Mouse (Mus musculus) midbrain, embryonic 15.5 days (tissue): ENCODE measurements around the gene Srebf2. TPM values are rescaled to one million over a fixed set of nuclear protein-coding genes. Genes with fewer than 3 reads are reported as not detected.
A peak's percentile ranks its signal among the peaks of the same experiment; 100 is the strongest.
"Not testable (repeated sequence)": the region's sequence is repeated elsewhere in the genome, so short reads cannot be mapped to it uniquely, and the experiment has no call there.

Experiments used
- ATAC-seq: fragments of 200-750 bp; cut with Nextera tagmentation; replicated peaks from 2 replicates; pipeline ENCODE4 v1.8.0; 2017; ENCODE audit warnings: moderate TSS enrichment
- H3K27ac ChIP-seq: fragments of 300-500 bp; sonication (generic); 2 replicates; pipeline ENCODE4 v1.5.1; 2015; ENCODE audit warnings: mild to moderate bottlenecking, inconsistent platforms
- H3K27me3 ChIP-seq: fragments of 300-500 bp; sonication (generic); replicated peaks from 2 replicates; pipeline ENCODE4 v1.6.1; 2015; ENCODE audit warnings: inconsistent platforms
- H3K36me3 ChIP-seq: fragments of 300-500 bp; sonication (generic); replicated peaks from 2 replicates; pipeline ENCODE4 v1.6.1; 2015; ENCODE audit warnings: inconsistent platforms
- H3K4me1 ChIP-seq: fragments of 300-500 bp; sonication (generic); 2 replicates; pipeline ENCODE4 v1.6.1; 2015; ENCODE audit warnings: inconsistent platforms
- H3K4me2 ChIP-seq: fragments of 300-500 bp; sonication (generic); 2 replicates; pipeline ENCODE4 v1.6.1; 2015; ENCODE audit warnings: inconsistent platforms, mild to moderate bottlenecking, moderate library complexity
- H3K4me3 ChIP-seq: fragments of 300-500 bp; sonication (generic); 2 replicates; pipeline ENCODE4 v1.5.1; 2015; ENCODE audit warnings: mild to moderate bottlenecking, inconsistent platforms
- H3K9ac ChIP-seq: fragments of 300-500 bp; sonication (generic); 2 replicates; pipeline ENCODE4 v1.6.1; 2015; ENCODE audit warnings: mild to moderate bottlenecking, inconsistent platforms
- H3K9me3 ChIP-seq: fragments of 300-500 bp; sonication (generic); 2 replicates; pipeline ENCODE4 v1.6.1; 2016; ENCODE audit warnings: inconsistent platforms
- WGBS: fragments of 180-500 bp; shearing (Covaris S2); methylation state at CpG from one replicate; pipeline ENCODE4 v1.1.7; 2015; ENCODE audit warnings: mixed read lengths; 5-methylcytosine and 5-hydroxymethylcytosine counted together
- polyA plus RNA-seq: library from polyadenylated mRNA; unstranded; fragments of >200 nt; fragmentation: Nextera tagmentation; extraction: Ambion mirVana; gene quantifications from 2 replicates; pipeline ENCODE4 v1.2.1, GENCODE M21; 2015

Gene Srebf2
- 220 and 224 TPM in 2 replicates for polyA plus RNA-seq

- under 1% methylated on average over 78 of the region's 79 CpGs for WGBS
- Histone ChIP-seq H3K4me3 (peak within 1 kb of the TSS; percentile 94), H3K36me3 (no peaks in the 10 kb centered on the region), H3K27ac (peak within 1 kb of the TSS; percentile 99), H3K9me3 (no peaks in the 10 kb centered on the region), H3K4me1 (peaks cover 50% of the 10 kb centered on the region), H3K27me3 (no peaks in the 10 kb centered on the region), H3K4me2 (peak within 1 kb of the TSS; percentile 71), H3K9ac (peak within 1 kb of the TSS; percentile 86)
- peak; percentile 97 for ATAC-seq
These were observed at the start of gene Srebf2 for GRCm38 (mm10) chr15:82146770-82147610. Srebf2 (plus strand) TSS chr15:82147181.

GRCm38 (mm10) chr15:82106953-82107555 lies 39.9 kb upstream of the Srebf2 start:
- H3K4me1 ChIP-seq = no peaks in the 10 kb centered on the region
- H3K36me3 ChIP-seq = no peaks in the 10 kb centered on the region
- H3K27me3 ChIP-seq = no peaks in the 10 kb centered on the region
- 14% methylated on average over 8 of the region's 8 CpGs for WGBS
- no peaks in the 10 kb centered on the region for H3K9me3 ChIP-seq
- no peak overlapping the region for H3K27ac ChIP-seq
- ATAC-seq = no peak
- H3K4me2 ChIP-seq = no peak overlapping the region
- no peak overlapping the region for H3K4me3 ChIP-seq
- no peak overlapping the region for H3K9ac ChIP-seq

GRCm38 (mm10) chr15:82120544-82120943 lies 26.4 kb upstream of the Srebf2 start:
- H3K27ac ChIP-seq = no peak overlapping the region
- 87% methylated on average over 8 of the region's 8 CpGs for WGBS
- no peaks in the 10 kb centered on the region for H3K9me3 ChIP-seq
- no peak overlapping the region for H3K4me2 ChIP-seq
- no peak overlapping the region for H3K4me3 ChIP-seq
- no peaks in the 10 kb centered on the region for H3K4me1 ChIP-seq
- no peak overlapping the region for H3K9ac ChIP-seq
- H3K36me3 ChIP-seq = no peaks in the 10 kb centered on the region
- H3K27me3 ChIP-seq = no peaks in the 10 kb centered on the region
- ATAC-seq = no peak

GRCm38 (mm10) chr15:82126690-82127089 lies 20.3 kb upstream of the Srebf2 start:
- Histone ChIP-seq H3K4me2 (peak overlapping the region; percentile 75; the same call in 1 of the 2 replicates), H3K4me1 (peaks cover 16% of the 10 kb centered on the region), H3K4me3 (peak overlapping the region; percentile 80; the same call in 1 of the 2 replicates)
- not testable (repeated sequence) for H3K27ac ChIP-seq, H3K9ac ChIP-seq, H3K36me3 ChIP-seq, ATAC-seq, H3K9me3 ChIP-seq, H3K27me3 ChIP-seq
- 81% methylated on average over 4 of the region's 4 CpGs for WGBS

GRCm38 (mm10) chr15:82127426-82128374 lies 19.3 kb upstream of the Srebf2 start, which contains the start of gene Ccdc134:
Ccdc134 (plus strand) TSS chr15:82127922.
- 1% methylated on average over 74 of the region's 74 CpGs for WGBS
- Histone ChIP-seq H3K4me2 (peak within 1 kb of the TSS; percentile 75), H3K27ac (peak within 1 kb of the TSS; percentile 74), H3K9me3 (no peaks in the 10 kb centered on the region), H3K27me3 (no peaks in the 10 kb centered on the region), H3K9ac (peak within 1 kb of the TSS; percentile 71), H3K4me3 (peak within 1 kb of the TSS; percentile 80), H3K4me1 (peaks cover 16% of the 10 kb centered on the region), H3K36me3 (no peaks in the 10 kb centered on the region)
- peak; percentile 99 for ATAC-seq

- Histone ChIP-seq H3K27ac (peak overlapping the region; percentile 74; the same call in 1 of the 2 replicates), H3K9ac (peak overlapping the region; percentile 71), H3K36me3 (no peaks in the 10 kb centered on the region), H3K9me3 (no peaks in the 10 kb centered on the region), H3K27me3 (no peaks in the 10 kb centered on the region), H3K4me3 (peak overlapping the region; percentile 80), H3K4me1 (peaks cover 16% of the 10 kb centered on the region), H3K4me2 (peak overlapping the region; percentile 75)
- WGBS = 4% methylated on average over 5 of the region's 5 CpGs
- no peak for ATAC-seq
These were observed 18.6 kb upstream of the Srebf2 start for GRCm38 (mm10) chr15:82128398-82128797.

- Histone ChIP-seq H3K27me3 (no peaks in the 10 kb centered on the region), H3K4me3 (no peak overlapping the region), H3K4me2 (no peak overlapping the region), H3K9me3 (no peaks in the 10 kb centered on the region), H3K4me1 (peaks cover 16% of the 10 kb centered on the region), H3K9ac (no peak overlapping the region), H3K36me3 (no peaks in the 10 kb centered on the region), H3K27ac (no peak overlapping the region)
- ATAC-seq = no peak
- 65% methylated on average over 7 of the region's 7 CpGs for WGBS
These were observed 16.4 kb upstream of the Srebf2 start for GRCm38 (mm10) chr15:82130599-82130998.

GRCm38 (mm10) chr15:82135372-82135771 lies 11.6 kb upstream of the Srebf2 start:
- no peak for ATAC-seq
- no peak overlapping the region for H3K9ac ChIP-seq
- WGBS = 93% methylated on average over 4 of the region's 4 CpGs

GRCm38 (mm10) chr15:82138565-82138964 lies 8.4 kb upstream of the Srebf2 start:
- H3K27me3 ChIP-seq = no peaks in the 10 kb centered on the region
- whole genome bisulfite sequencing = 57% methylated on average over 4 of the region's 4 CpGs
- H3K9ac ChIP-seq = no peak overlapping the region
- no peak overlapping the region for H3K27ac ChIP-seq
- no peaks in the 10 kb centered on the region for H3K9me3 ChIP-seq
- H3K4me2 ChIP-seq = no peak overlapping the region
- ATAC-seq = no peak
- H3K4me3 ChIP-seq = no peak overlapping the region
- no peaks in the 10 kb centered on the region for H3K4me1 ChIP-seq
- H3K36me3 ChIP-seq = no peaks in the 10 kb centered on the region

More at GRCm38 (mm10) chr15:82135372-82135771, 11.6 kb upstream of the Srebf2 start:
- H3K36me3 ChIP-seq = no peaks in the 10 kb centered on the region
- H3K9me3 ChIP-seq = no peaks in the 10 kb centered on the region
- H3K27ac ChIP-seq = no peak overlapping the region
- no peaks in the 10 kb centered on the region for H3K27me3 ChIP-seq
- H3K4me1 ChIP-seq = no peaks in the 10 kb centered on the region
- H3K4me3 ChIP-seq = no peak overlapping the region
- no peak overlapping the region for H3K4me2 ChIP-seq

- Histone ChIP-seq H3K27ac (no peak overlapping the region), H3K4me1 (0 out of 2 replicates have a peak, but pooled peaks cover 3% of the 10 kb centered on the region), H3K9ac (no peak overlapping the region), H3K36me3 (no peaks in the 10 kb centered on the region), H3K4me3 (no peak overlapping the region), H3K27me3 (no peaks in the 10 kb centered on the region), H3K9me3 (no peaks in the 10 kb centered on the region), H3K4me2 (no peak overlapping the region)
- ATAC-seq = no peak
- 90% methylated on average over 8 of the region's 8 CpGs for WGBS
These were observed 7.8 kb upstream of the Srebf2 start for GRCm38 (mm10) chr15:82139196-82139595.

- Histone ChIP-seq H3K4me3 (no peak overlapping the region), H3K4me2 (no peak overlapping the region), H3K27me3 (no peaks in the 10 kb centered on the region), H3K4me1 (peaks cover 4% of the 10 kb centered on the region), H3K9ac (no peak overlapping the region), H3K36me3 (no peaks in the 10 kb centered on the region), H3K27ac (no peak overlapping the region), H3K9me3 (no peaks in the 10 kb centered on the region)
- no peak for ATAC-seq
- WGBS = 88% methylated on average over 3 of the region's 3 CpGs
These were observed 6.6 kb upstream of the Srebf2 start for GRCm38 (mm10) chr15:82140355-82140754.

GRCm38 (mm10) chr15:82144157-82144556 lies 2.8 kb upstream of the Srebf2 start:
- H3K4me1 ChIP-seq = peaks cover 29% of the 10 kb centered on the region
- no peak for ATAC-seq
- no peaks in the 10 kb centered on the region for H3K9me3 ChIP-seq
- WGBS = 82% methylated on average over 5 of the region's 5 CpGs
- H3K36me3 ChIP-seq = no peaks in the 10 kb centered on the region
- H3K27ac ChIP-seq = peak overlapping the region; percentile 99
- no peak overlapping the region for H3K4me2 ChIP-seq
- H3K27me3 ChIP-seq = no peaks in the 10 kb centered on the region
- H3K4me3 ChIP-seq = no peak overlapping the region
- H3K9ac ChIP-seq = no peak overlapping the region
